Mouse (Mus musculus) gastrocnemius, adult 2 months (tissue): ENCODE data around the gene Magi3. TPM values are rescaled to one million over a fixed set of nuclear protein-coding genes. Genes with fewer than 3 reads are reported as not detected.
A peak's percentile ranks its signal among the peaks of the same experiment; 100 is the strongest.

ENCODE experiments used
- DNase-seq: peaks from one replicate; pipeline ENCODE4 v3.0.0; 2022
- H3K27ac ChIP-seq: fragments of 200-600 bp; 2 replicates; pipeline ENCODE4 v1.8.1; 2022; ENCODE audit warnings: mild to moderate bottlenecking
- H3K4me3 ChIP-seq: fragments of 200-600 bp; 2 replicates; pipeline ENCODE4 v1.8.1; 2022; ENCODE audit warnings: mild to moderate bottlenecking, moderate library complexity
- CTCF ChIP-seq: fragments of 200-600 bp; IDR thresholded peaks from 2 replicates; pipeline ENCODE4 v1.8.1; 2022; ENCODE audit warnings: antibody characterized with exemption, mild to moderate bottlenecking, moderate library complexity
- intact Hi-C: fragments of 180-260 bp; cut with DNase I; formaldehyde crosslinking; loops from one replicate; pipeline ENCODE4 v1.15.1; 2025
- total RNA-seq, 2 experiments: library from RNA; stranded (reverse); gene quantifications; 2 replicates each; pipeline ENCODE4 v1.2.3; 2021

Gene Magi3
- total RNA-seq, 2 experiments from 2014 or later: 1.6 to 2.7 TPM

DNA sequence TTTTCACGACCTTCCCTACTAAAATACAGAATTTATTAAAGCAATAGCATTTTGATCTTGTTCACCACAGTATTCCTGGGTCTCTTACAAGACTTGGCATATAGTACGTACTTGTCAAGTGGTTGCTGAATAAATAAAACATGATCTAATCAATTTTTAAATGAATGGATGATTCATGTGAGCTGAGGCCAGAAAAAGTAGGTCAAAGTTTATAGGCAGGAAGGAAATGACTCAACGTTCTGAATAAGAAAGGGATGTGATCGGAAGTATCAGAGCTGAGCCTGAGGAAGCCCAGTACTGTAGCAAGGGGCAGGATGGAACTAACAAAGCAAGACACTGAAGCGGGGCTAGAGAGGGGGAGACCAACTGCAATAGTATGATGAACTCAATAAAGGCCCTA, 127.4 kb downstream of the Magi3 start:
- intact Hi-C loops: no loop called here
- no peak for TF ChIP-seq CTCF
- Histone ChIP-seq H3K4me3 (no peak overlapping the region), H3K27ac (no peak overlapping the region)
- DNase-seq: no peak

- intact Hi-C loops: no loop called here
- TF ChIP-seq CTCF: no peak
- no peak for DNase-seq
- Histone ChIP-seq H3K4me3 (no peak overlapping the region), H3K27ac (no peak overlapping the region)
Measured at GRCm38 (mm10) chr3:104082031-104082430, 138.1 kb downstream of the Magi3 start.

GRCm38 (mm10) chr3:104078725-104079124, 141.4 kb downstream of the Magi3 start:
- intact Hi-C loops: no loop called here
- no peak overlapping the region for H3K4me3 ChIP-seq
- H3K27ac ChIP-seq: no peak overlapping the region
- TF ChIP-seq CTCF: peak; percentile 28
- no peak for DNase-seq

DNA sequence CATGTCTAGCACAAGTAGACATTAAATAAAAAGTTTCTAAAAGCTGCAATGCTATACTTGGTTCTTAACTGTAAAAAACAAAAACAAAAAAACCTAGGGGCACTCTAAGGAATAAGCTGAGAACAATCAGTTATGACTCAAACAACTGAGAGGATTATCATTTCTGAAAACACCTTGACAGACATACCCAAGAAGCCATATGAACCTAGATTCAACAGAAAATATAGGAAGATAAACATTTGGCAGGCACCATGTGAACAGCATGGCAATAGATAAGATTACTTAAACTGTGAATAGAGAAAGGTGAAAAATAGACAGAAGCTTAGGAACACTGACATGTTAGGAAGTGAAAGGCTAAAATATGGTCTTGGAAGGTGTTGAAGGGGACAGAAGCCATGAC, 150.8 kb downstream of the Magi3 start:
- TF ChIP-seq CTCF: no peak
- DNase-seq: no peak
- intact Hi-C loops: no loop called here
- H3K4me3 ChIP-seq: no peak overlapping the region
- H3K27ac ChIP-seq: no peak overlapping the region

- no peak for DNase-seq
- no peak overlapping the region for H3K27ac ChIP-seq
- intact Hi-C loops: no loop called here
- TF ChIP-seq CTCF: no peak
- peak overlapping the region; percentile 17; the same call in 1 of the 2 replicates for H3K4me3 ChIP-seq
Measured at GRCm38 (mm10) chr3:104059001-104059622, 161.1 kb downstream of the Magi3 start.

- Histone ChIP-seq H3K4me3 (no peak overlapping the region), H3K27ac (no peak overlapping the region)
- intact Hi-C loops: no loop called here
- DNase-seq: no peak
- TF ChIP-seq CTCF: no peak
Measured at GRCm38 (mm10) chr3:104032747-104033146, 187.4 kb downstream of the Magi3 start.

- intact Hi-C loops: no loop called here
- no peak for TF ChIP-seq CTCF
- no peak for DNase-seq
- no peak overlapping the region for H3K4me3 ChIP-seq
- no peak overlapping the region for H3K27ac ChIP-seq
Measured at GRCm38 (mm10) chr3:104032086-104032485, 188.1 kb downstream of the Magi3 start.

DNA sequence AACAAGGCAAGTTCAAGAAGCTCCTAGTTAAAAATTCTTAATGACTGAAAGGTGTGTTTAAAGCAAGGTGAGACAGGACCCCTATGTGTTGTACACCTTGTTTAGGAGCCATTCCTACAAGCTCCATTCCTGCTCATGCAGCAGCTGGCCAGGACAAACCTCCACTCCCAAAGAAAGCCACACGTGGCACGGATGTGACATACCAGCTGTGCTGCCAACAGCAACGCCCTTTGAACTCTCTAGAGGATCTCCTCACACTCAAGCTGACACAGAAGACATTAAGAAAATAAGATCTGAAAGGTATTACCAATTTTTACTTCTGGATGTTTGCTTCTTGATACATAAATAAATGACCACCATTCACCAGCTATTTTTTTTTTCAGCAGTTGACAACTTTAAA, 193.2 kb downstream of the Magi3 start:
- intact Hi-C loops: no loop called here
- TF ChIP-seq CTCF: no peak
- no peak overlapping the region for H3K4me3 ChIP-seq

DNA sequence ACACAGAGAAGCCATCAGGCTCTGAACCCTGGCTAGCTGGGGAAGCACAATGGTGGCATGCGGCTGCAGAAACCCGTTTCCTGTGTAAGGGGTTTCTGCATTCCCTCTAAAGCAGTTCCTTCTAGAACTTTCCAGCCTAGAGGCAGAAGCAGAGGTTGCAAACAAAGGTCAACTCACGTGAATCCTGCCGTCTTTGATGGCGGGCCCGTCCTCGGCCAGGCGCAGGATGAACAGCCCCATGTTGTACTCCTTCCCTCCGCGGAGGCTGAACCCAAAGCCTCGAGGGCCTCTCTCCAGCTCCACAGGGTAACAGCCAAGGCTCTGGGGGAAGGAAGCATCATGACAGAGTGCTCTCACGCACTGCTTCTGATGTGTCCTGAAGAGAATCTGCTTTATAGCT, 200.1 kb downstream of the Magi3 start:
- TF ChIP-seq CTCF: no peak
- no peak overlapping the region for H3K27ac ChIP-seq
- no peak overlapping the region for H3K4me3 ChIP-seq
- intact Hi-C loops: no loop called here
- DNase-seq: no peak

More for the DNA sequence above, 193.2 kb downstream of the Magi3 start:
- no peak overlapping the region for H3K27ac ChIP-seq
- DNase-seq: no peak

DNA sequence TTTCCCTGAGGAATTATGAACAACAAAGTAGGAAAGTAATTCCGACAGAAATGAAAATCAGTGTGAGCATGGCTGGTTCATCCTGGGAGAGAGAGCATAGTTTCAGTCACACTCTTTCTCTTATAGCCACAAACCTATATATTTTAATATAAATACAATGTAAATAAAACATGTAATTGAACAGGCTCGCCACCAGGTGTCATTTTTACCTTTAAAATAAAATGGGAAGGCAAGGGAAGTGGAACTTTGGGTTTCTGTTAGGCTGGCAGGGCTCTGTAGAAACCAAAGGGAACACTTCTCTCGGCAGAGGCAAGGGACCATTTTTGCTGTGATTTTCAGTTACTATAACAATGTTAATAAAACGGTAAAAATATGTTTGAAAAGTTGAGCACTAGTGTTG, 200.7 kb downstream of the Magi3 start:
- DNase-seq: no peak
- TF ChIP-seq CTCF: peak; percentile 41
- Histone ChIP-seq H3K4me3 (no peak overlapping the region), H3K27ac (no peak overlapping the region)
- intact Hi-C loops: loop anchor here (5.0 kb wide), 1 partner anchor 423 kb away; no protein-coding TSS in a partner anchor

- intact Hi-C loops: loop anchor here (5.0 kb wide), 1 partner anchor 424 kb away; no protein-coding TSS in a partner anchor
- no peak overlapping the region for H3K4me3 ChIP-seq
- no peak overlapping the region for H3K27ac ChIP-seq
- DNase-seq: no peak
- no peak for TF ChIP-seq CTCF
Measured at GRCm38 (mm10) chr3:104017931-104018330, 202.2 kb downstream of the Magi3 start.

DNA sequence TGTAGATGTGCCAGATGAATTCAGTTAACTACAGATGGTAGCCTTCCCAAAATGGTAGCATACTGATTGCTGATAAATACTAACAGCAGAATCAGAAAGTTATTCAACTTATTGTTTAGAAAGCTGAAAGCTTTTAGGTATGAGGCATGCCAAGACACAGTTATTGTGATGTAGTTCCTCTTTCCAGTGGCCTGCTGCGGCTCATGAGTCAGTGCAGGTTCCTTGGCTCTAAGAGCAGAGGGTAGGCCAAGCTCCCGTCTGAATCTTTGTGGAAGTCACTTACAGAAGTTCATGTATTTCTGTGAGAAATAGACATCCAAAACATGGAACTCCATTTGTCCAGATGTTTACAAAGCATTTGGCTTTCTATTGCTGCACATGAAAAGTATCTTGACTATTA, 208.2 kb downstream of the Magi3 start:
- H3K4me3 ChIP-seq: no peak overlapping the region
- H3K27ac ChIP-seq: no peak overlapping the region
- intact Hi-C loops: no loop called here
- DNase-seq: no peak
- no peak for TF ChIP-seq CTCF

- no peak for DNase-seq
- Histone ChIP-seq H3K4me3 (no peak overlapping the region), H3K27ac (no peak overlapping the region)
- intact Hi-C loops: no loop called here
- peak; percentile 41 for TF ChIP-seq CTCF
Measured at GRCm38 (mm10) chr3:104009924-104010662, 210.1 kb downstream of the Magi3 start.

GRCm38 (mm10) chr3:104007479-104007878, 212.7 kb downstream of the Magi3 start:
- no peak for DNase-seq
- Histone ChIP-seq H3K4me3 (no peak overlapping the region), H3K27ac (no peak overlapping the region)
- no peak for TF ChIP-seq CTCF
- intact Hi-C loops: no loop called here
